ENCODE assay signal across 19 mouse cellular contexts in genomic region chr11:64829429-64829828, GRCm38 (mm10).
"Had no signal": no experiment of that assay in that cellular context is flagged by ENCODE, and none has a peak within 500 bp of the region (broad histone marks: within the 10 kb centered on the region; RNA-seq: fewer than 3 reads in every experiment).

No protein-coding gene starts in this region.

- H3K9ac ChIP-seq: liver, embryonic 15.5 days; liver, postnatal 0 days; midbrain, embryonic 13.5 days; midbrain, embryonic 15.5 days; neural tube, embryonic 12.5 days had no signal

- H3K9me3 ChIP-seq: liver, embryonic 15.5 days; megakaryocyte, embryonic 14.5 days; midbrain, embryonic 13.5 days; midbrain, embryonic 15.5 days; neural tube, embryonic 12.5 days had no signal

- H3K36me3 ChIP-seq: liver, embryonic 15.5 days; midbrain, embryonic 13.5 days; midbrain, embryonic 15.5 days; neural tube, embryonic 12.5 days had no signal

- H3K4me2 ChIP-seq: liver, embryonic 15.5 days; midbrain, embryonic 11.5 days; midbrain, embryonic 13.5 days; midbrain, embryonic 15.5 days; neural tube, embryonic 12.5 days had no signal

- DNase-seq: liver, postnatal 0 days; lung, adult 2 months; lung, postnatal 10 days; lung, postnatal 36 days; retina, postnatal 1 day; right cerebral cortex, adult 18-20 months; right cerebral cortex, postnatal 25 days; right cerebral cortex, postnatal 4 days; spleen, adult 18-20 months; thymus, adult 2 months; thymus, postnatal 25 days; thymus, postnatal 4 days had no signal

- H3K4me3 ChIP-seq: liver, embryonic 15.5 days; megakaryocyte, embryonic 14.5 days; midbrain, embryonic 13.5 days; midbrain, embryonic 15.5 days; neural tube, embryonic 12.5 days had no signal

- ATAC-seq: liver, postnatal 0 days; midbrain, embryonic 13.5 days; midbrain, embryonic 15.5 days had no signal

- H3K27ac ChIP-seq: liver, embryonic 15.5 days; macrophage; midbrain, embryonic 13.5 days; midbrain, embryonic 15.5 days; neural tube, embryonic 12.5 days had no signal

- H3K27me3 ChIP-seq: midbrain, embryonic 13.5 days; midbrain, embryonic 15.5 days; neural tube, embryonic 12.5 days had no signal
